Mouse (Mus musculus) v-Abl transformed pro-B cells (cell line): ENCODE data around the gene Dtnb.

ENCODE experiments used
- in situ Hi-C, 2 experiments: fragments of 400-800 bp; cut with MboI; formaldehyde crosslinking; loops; one replicate each; pipeline ENCODE4 v1.15.1; 2025; ENCODE audit not compliant: unreplicated experiment in 2 of 2

The Dtnb gene

DNA sequence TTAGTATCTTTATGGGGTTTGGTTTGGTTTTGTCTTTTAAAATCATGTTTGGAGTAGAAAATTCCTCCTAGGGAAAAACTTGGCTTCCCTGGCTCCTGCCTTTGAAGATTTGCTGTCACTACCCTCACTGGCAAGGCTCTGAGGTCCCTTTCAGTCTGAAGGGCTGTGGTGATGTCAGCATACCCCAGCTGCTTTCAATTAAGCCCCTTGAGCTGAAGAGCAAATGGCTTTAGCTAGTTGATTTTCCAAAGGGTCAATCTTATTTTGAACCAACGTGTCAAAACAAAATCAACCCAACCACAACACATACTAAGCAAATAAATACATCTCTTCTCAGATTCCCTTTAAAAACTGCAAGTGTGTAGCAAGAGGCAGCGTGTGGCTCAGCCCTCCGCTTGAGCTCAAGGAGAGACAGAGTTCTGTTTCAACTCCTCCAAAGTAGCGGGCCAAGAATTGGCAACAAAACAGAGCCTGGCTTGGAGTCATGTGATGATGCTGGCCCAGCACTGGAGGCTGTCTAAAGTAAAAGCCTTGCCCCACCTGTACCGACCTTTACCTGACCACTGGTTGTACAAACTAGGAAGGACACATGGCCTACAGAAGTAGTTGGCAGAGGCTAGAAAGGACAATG is 216.4 kb downstream of the Dtnb start:
- in situ Hi-C loops: loop anchor here in 1 of 2 experiments (10.0 kb wide), 1 partner anchor 94 kb away; no protein-coding TSS in a partner anchor

DNA sequence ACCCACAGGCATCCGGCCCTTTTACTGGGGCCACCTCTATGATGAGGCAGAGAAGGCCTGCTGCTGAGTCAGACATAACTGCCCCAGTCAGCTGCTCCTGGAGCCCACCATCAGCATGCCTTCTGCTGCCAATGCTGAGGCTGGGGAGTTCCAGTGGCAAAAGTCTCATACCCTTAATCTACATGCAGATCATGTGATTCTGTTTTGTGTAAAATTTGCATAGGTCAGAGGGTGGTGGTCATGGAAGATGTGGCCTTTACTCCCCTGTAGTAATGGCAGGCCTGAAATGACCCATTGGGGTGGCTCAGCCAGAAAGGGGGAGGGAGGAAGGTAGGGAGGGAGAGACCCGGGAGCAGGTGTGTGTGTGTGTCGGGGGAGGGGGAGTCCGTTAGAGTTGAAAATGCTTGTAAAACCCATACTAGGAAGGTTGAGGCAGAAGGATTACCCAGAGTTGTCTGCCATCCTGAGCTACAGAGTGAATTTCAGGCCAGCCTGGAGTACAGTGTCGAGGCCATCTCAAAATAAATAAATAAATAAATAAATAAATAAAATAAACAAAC is 217.5 kb downstream of the Dtnb start:
- in situ Hi-C loops: loop anchor here in 1 of 2 experiments (10.0 kb wide), 1 partner anchor 95 kb away; no protein-coding TSS in a partner anchor

DNA sequence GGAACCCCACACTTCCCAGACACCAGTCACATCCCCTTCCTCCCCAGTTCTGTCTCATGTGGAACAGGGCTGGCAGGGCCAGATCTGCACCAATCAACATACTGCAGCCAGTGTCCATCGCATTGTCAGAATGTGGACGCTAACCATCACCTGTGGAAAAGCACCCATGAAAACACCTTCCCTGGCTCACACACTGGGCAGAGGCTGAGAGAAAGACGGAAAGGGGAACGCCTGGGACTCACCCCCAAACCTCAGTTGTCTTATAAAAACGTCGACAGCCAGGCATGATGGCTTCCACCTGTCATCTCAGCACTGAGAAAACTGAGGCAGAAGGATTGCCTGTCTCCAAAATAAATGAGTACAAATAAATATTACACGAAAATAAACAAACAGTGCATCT is 219.1 kb downstream of the Dtnb start:
- in situ Hi-C loops: no loop called here

DNA sequence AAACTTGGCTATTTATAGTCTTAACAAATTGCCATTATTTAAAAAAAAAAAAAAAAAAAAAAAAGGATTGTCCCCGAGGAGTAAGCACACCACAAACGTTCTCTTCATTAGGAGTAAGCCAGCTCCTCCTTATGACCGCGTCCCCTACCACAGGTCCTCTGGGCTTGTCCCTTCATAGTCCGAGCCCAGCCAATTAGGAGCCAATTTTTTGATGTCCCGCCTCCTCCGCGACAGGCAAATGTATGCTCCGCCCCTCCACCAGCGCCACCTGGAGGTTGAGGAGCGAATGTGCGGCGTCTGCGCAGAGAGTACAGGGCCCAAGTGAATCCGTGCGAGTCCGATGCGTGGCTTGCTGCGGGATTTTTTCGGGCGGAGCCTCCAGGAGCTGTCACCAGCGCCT is 219.6 kb downstream of the Dtnb start:
- in situ Hi-C loops: no loop called here

DNA sequence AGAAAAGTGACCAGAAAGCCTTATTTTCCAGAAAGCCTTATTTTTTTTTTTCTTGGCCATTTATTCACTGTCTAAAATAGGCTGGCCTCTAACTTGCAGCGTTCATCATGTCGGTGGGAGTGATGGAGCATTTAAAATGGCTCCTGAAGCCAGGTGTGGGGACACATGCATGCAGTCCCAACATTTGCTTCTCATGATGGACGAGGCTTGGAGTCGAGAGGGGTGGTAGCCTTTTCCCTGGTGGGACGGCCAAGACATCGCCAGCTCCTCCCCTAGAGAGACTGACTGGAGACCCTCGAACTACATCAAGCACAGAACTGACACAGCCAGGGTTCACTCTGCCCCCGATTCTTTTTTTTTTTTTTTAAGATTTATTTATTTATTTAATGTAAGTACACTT is 220.1 kb downstream of the Dtnb start:
- in situ Hi-C loops: no loop called here

DNA sequence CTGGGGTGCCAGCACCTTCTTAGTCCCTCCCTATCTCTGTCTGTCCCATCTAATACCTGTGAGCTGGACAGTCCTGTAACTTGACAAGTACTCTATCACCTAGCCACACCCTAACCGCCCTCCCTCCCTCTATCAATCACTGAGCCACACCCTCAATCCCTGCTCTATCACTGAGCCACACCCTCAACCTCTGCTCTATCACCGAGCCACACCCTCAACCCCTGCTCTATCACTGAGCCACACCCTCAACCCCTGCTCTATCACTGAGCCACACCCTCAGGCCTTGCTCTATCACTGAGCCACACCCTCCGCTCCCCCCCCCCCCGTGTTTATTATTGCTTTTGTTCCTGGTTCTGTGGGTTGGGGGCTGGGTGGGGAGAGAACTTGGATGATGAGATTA is 223.4 kb downstream of the Dtnb start:
- in situ Hi-C loops: no loop called here

DNA sequence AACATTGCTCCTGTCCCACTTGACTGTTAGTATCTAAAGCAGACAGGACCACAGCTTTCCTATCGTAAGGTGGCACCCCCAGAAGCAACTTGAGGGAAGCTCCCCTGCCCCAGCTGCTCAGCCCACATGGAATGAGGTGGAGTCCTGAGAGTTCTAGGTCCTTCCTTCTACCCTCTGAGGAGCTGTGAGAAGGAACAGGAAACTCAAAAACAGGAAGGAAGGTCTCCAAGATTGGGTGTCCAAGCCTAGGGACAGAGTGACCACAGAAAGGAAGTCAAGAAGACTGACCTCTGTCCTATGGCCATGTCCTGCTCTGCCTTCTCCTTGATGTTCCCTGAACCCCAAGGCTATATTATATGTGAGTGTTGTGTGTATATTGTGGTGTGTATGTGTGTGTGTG is 227.4 kb downstream of the Dtnb start:
- in situ Hi-C loops: no loop called here

DNA sequence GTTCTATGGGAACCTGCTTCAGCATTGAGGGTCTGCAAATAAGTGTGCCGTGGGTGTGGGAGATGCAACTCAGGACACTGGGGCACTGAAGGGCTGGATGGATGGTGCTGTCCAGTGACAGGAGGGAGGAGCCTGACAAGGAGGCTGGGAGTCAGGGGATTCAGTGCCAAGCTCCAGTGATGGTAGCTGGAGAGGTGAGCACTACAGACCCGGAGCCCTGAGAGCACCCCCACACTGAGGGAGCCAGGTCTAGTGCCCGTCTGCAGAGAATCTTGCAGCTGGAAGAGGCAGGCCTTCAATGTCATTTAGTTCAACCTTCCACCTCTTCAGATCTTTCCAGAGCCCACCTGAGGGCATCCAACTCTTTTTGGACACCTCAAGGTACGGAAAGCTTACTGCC is 233.7 kb downstream of the Dtnb start, which contains the start of gene Dnmt3a:
Dnmt3a (plus strand) TSS at position 156 of the 400 bp plus-strand sequence.
- in situ Hi-C loops: loop anchor here in 1 of 2 experiments (25.0 kb wide), 1 partner anchor 281 kb away; the partner anchor contains the start of gene Dnajc27

DNA sequence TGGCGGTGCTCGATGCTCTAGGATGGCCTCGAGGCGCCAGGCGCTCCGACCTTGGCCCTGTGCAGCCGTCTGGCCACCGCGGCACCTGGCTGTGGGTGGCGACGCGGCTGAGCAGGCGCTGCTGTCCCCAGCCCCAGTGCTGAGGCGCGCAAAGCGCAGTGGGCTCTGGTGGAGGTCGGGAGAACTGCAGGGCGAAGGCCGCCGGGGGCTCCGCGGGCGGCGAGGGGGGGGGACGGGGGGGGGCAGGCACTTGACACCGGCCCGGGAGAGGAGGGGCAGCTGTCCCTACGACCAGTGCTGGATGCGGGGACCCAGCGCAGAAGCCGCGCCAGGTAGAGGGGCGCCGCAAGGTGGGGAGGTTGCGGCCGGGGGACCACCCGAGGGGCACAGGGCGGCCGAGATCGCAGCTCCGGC is 234.1 kb downstream of the Dtnb start:
- in situ Hi-C loops: loop anchor here in 1 of 2 experiments (25.0 kb wide), 1 partner anchor 281 kb away; the partner anchor contains the start of gene Dnajc27

DNA sequence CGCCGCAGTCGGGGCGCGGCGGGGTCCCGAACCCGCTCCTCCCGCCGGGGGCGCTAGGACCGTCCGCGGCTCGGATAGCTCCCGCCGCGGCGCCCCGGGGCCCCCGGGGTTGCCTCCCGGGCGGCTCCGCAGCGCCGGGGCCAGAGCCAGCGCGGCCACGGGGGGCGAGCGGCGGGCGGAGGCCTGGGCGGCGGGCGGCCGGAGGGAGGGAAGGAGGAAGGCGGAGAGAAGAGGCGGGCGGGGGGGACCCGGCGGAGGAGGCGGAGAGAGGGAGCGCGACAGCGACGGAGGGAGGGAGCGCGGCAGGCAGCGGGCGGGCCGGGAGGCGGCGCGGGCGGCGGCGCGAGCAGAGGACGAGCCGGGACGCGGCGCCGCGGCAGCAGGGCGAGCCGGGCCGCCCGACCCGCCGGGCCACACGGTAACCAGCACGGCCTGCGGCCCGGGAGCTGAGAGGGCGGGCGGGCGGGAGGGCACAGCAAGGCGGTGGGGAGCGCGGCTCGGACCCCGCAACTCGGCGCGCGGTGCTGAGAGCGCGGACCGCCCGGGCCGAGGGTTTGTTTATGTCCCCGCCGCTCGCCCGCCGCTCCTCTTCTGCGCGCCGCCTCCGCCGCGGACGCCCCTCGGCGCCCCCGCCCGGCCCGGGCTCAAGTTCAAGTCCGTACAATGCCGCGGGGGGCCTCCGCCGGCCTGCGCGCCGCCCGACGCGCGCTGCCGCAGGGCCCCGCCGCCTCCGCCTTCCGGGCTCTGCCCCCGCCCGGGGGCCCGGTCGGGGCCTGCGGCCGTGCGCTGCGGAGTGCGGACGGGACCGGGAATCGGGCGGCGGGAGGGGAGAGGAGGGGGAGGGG is 234.7 kb downstream of the Dtnb start:
- in situ Hi-C loops: loop anchor here in 1 of 2 experiments (25.0 kb wide), 1 partner anchor 280 kb away; the partner anchor contains the start of gene Dnajc27

DNA sequence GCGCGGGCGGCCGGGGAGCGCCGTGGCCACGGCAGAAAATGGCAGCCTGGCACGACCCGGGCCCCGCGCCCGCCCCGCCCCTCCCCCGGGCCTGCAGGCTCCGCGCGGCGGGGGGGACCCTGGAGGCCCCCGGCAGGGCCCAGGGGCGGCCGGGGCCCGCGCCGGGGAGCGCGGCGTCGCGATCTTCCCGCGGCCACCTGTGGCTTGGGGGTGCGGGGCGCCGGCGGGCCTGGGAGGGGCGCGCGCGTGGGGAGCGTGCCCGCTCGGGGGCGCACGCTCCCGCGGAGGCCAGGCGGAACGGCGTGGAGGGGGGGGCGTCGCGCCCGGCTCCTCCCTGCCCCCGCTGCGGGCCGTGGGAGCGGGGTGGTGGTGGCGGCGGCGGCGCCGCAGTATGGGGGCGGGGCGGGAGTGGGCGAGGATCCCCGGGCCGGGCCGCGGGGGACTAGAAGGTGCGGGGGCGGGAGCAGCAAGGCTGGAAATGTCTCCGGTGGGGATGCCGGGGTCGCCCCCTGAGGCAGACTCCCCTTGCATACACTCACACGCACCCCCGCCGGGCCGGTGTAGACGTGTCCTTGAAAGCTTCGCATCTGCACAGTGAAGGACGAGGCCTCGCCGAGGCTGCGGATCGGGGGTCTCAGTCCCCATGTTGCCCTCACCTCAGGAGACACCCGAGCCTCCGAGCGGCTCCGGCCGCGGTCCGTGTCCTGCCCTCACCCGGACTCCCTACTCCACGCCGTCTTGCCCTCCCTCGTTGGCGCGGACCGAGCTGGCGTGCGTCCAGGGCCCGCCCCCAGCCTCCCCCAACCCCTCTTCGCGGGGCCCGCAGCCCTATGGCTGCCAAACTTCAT is 235.6 kb downstream of the Dtnb start:
- in situ Hi-C loops: loop anchor here in 1 of 2 experiments (25.0 kb wide), 1 partner anchor 280 kb away; the partner anchor contains the start of gene Dnajc27

DNA sequence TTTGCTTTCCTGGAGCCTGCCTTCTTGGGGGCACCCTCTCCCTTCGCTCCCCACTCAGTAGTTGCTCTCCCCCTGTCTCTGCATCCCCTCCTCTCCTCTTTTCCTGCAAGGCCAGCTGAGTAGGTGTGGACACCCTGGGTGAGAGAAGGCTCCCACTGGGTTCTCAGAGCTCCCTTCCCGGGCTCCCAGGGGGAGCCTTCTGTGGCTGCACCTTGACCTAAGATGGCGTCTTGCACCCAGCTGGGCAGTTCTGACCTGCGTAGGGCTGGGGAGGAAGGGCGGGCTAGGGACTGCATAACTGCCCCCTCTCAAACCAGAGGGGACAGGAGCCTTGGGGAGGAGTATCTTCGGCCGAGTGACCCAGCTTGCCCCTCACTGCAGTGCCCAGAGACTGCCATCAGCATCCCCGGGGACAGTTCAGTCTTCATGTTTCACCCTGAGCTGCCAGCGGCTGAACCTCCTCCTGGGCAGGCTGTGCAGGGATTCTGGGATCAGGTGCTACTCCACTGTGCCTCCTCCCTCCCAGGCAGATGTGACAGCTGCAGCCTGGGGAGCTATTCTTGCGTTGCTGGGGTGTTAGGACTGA is 236.3 kb downstream of the Dtnb start:
- in situ Hi-C loops: loop anchor here in 1 of 2 experiments (25.0 kb wide), 1 partner anchor 279 kb away; the partner anchor contains the start of gene Dnajc27

DNA sequence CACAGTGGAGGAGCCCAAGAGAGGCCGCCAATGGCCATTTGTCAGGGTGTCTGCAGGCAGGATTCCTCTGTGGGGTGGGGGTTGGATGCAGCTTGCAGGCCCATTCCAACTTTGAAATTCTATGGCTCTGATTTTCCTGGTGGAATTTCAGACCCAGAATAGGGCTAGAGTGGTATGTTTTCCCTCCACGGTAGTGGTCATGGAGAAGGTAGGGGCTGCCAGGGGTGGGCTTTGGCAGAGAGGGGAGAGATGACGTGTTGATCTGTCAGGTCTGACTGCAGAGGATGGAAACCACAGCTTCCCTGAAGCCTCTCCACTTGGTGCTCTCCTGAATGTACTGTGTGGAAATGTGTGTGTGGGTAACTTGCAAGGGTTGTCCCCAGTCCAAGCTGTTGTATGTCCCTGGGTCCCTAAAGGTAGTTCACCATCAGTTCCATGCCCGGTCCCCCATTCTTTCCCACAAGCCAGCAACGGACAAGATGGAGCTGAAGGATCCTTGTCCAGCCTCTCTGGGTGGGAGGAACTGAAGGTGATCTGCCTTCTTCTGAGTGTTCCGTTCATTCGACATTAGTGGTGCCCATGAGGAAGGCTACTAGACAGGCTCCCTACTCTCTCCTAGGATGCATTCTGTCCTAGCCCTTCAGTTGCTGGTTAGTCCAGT is 237.5 kb downstream of the Dtnb start:
- in situ Hi-C loops: loop anchor here in 1 of 2 experiments (25.0 kb wide), 1 partner anchor 278 kb away; the partner anchor contains the start of gene Dnajc27

DNA sequence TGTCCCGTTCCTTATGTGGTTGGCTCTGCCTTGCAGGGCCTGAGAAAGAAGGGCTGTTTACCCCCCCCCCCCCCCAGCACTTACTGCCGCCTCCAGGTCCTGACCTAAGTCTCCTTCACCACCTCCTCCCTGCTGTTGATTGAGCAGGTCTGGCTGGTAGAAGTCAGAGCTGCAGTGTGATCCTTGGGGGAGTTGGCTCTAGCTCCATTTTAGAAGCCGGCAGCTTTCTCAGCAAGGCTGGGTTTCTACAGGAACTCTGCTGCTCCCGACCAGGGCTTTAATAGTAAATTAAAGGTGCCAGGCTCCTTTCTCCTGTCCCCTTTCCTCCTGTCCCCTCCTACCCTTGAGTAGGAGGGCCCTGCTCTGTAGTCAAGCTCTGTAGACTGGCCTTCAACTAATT is 238.3 kb downstream of the Dtnb start:
- in situ Hi-C loops: loop anchor here in 1 of 2 experiments (25.0 kb wide), 1 partner anchor 277 kb away; the partner anchor contains the start of gene Dnajc27

DNA sequence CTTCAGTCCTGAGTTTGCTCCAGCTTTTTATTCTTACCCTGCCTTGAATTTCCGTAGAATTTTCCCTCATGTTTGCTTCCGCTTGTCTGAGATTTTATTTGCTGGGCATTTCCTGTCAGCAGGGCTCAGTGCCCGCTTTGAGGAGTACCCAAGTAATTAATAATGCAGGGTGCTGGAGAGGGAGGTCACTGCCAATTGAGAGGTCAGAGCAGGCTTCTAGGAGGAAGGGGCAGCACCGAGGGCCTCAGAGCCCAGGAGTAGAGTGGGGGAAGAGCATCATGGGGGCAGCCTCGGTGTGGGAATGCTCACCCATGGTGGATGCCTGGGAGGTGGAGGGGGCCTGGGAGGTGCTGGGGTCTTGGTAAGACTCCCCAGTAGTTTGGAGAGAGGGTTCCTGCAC is 239.4 kb downstream of the Dtnb start:
- in situ Hi-C loops: loop anchor here in 1 of 2 experiments (25.0 kb wide), 1 partner anchor 276 kb away; the partner anchor contains the start of gene Dnajc27

DNA sequence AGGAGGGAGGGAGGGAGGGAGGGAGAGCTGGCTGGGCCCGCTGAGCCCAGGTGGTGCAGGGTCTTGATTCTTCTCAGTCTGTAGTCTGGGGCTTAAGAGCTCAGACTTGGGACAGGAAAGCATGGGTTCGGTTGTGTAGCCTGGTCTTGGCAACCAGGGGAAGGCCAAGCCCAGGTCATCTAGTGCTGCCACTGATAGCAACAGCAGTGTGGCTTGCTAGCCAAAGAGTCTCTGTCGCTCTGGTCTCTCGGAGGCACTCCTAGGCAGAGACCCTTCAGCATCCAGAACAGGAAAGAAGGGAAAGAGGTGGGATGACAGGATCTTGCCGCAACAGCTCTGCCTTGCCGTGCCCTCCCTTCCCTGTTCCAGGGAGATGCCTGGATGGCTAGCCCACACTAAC is 240.1 kb downstream of the Dtnb start:
- in situ Hi-C loops: loop anchor here in 1 of 2 experiments (25.0 kb wide), 1 partner anchor 275 kb away; the partner anchor contains the start of gene Dnajc27

DNA sequence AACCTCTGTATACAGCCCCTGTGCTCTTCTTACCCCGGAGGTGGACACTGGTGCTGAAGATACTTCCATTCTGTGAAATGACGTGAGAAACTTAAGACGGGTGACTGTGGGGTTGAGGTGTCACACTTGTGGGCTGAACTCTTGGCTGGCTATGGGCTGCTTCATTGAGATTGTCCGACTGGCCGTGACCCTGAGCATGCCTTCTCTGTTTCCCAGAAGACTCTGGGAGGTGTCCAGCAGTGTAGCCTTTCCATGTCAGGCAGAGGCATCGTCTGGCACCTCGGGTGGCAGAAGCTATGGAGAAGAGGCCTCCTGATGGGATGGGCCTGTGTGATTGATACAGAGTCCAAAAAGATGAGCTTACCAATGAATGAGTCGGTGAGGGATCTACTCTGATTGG is 241.0 kb downstream of the Dtnb start:
- in situ Hi-C loops: loop anchor here in 1 of 2 experiments (25.0 kb wide), 1 partner anchor 274 kb away; the partner anchor contains the start of gene Dnajc27

DNA sequence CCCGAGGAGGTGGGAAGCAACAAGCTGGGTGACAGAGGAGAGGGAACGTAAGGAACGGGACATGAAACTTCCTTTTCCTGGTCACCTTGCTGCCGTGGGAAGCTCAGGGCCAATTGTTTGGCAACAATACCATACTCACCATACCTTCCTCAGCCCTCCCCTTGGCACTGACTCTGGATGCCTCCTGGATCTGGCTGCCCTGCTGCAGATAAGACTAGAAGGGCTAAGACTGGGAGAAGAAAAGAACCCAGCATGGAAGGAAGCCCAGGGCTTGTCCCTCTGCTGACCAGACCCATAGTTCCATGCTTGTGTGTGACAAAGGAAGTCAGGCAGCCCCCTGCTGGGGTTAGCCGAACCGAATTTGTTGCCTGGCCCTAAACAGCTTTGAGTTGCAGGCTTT is 243.2 kb downstream of the Dtnb start:
- in situ Hi-C loops: loop anchor here in 1 of 2 experiments (25.0 kb wide), 1 partner anchor 272 kb away; the partner anchor contains the start of gene Dnajc27
